Mouse (Mus musculus): ENCODE measurements around the gene Tnni1.

The Tnni1 gene

DNA sequence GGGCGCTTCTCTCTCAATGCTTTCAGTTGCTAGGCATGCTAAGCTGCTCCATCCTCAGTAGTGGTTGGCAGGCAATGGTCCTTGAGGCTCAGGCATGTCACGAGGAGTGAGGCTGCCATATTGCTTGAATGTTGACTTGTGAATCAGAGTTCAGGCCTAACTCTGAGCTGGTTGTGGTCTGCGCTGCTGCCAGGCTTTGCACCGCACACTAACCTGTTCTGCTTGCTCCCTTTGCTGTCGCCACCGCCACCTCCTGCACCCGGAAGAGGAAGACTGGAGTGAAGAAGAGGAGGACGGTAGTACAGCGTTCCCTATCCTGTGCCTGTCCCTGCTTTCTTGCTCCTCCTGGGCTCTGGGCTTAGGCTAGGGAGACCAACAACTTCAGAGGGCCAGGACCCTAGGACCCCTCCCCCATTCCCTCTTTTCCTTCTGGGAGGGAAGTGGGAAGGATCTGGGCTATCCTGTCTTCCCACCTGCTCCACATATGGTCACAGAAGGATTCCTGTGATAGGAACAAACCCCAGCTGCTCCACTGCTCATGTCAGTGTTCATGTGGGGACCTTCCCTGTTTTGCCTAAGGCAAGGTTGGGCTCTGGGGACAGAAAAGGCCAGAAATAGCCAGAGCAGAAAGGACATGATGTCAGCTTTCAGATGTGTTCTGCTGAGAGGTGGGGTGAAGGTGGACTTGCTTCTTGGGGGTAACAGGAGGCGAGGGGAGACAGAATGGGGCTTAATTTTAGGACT is 64.5 kb downstream of the Tnni1 start:
- no peak for DNase-seq (ENCODE audit: low read depth, low spot score)

DNA sequence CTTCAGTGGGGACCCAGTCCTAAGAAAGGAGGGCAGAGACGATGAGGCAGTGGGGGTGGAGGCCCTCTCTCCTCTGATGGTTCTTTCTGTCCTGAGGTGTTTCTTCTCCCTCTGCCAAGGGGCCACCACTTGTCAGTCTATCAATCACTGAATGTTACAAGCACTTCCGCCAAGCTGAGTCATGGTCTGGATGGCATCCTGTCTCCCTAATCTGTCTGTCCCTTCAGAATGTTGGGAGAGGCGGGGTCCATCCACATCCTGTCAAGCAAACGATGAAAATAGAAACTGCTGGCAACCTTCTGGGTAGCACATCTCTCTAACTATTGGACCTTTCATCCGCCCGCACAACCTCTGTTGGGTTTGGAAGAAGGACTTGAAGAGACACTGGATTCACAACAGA is 65.2 kb downstream of the Tnni1 start:
- no peak for DNase-seq (ENCODE audit: low read depth, low spot score)

DNA sequence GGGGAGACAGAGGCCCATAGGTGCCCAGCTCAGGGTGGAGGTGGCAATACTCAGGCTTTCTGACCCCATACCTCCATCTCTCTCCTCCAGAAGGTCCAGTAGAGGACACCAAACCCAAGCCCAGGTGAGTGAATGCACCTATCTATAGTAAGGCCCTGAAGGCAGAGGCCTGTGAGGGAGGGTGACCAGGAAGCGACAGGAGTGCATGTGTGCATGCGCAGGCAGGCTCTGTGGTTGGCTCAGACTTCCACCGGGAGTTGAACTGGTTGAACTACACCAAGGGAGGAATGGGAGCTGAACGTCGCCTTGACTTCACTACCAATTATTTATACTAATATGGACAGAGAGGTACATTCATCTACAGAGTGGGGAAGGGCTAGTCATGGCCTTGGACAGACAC is 67.4 kb downstream of the Tnni1 start:
- DNase-seq (ENCODE audit: low read depth, low spot score) = no peak

DNA sequence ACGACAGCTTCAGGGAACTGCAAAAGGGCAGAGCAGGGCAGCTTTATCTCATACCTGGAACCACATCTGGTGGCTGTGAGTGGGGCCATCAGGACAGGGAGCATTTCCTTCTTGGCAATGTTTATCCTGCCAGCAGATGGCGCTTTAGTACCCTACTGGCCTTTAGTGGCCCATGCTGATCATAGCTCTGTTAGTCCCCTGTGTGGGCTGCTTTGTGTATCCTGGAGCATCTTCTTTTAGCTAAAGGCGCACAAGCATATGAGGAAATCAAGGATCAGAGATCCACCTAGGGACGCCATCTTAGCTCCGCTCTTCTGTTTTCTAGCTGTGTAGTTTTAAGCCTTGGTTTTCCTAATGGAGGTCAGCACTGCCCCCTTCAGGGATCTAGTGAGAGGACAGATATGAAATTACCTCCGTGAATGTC is 67.9 kb downstream of the Tnni1 start:
- peak; percentile 71 for DNase-seq (ENCODE audit: low read depth, low spot score)

DNA sequence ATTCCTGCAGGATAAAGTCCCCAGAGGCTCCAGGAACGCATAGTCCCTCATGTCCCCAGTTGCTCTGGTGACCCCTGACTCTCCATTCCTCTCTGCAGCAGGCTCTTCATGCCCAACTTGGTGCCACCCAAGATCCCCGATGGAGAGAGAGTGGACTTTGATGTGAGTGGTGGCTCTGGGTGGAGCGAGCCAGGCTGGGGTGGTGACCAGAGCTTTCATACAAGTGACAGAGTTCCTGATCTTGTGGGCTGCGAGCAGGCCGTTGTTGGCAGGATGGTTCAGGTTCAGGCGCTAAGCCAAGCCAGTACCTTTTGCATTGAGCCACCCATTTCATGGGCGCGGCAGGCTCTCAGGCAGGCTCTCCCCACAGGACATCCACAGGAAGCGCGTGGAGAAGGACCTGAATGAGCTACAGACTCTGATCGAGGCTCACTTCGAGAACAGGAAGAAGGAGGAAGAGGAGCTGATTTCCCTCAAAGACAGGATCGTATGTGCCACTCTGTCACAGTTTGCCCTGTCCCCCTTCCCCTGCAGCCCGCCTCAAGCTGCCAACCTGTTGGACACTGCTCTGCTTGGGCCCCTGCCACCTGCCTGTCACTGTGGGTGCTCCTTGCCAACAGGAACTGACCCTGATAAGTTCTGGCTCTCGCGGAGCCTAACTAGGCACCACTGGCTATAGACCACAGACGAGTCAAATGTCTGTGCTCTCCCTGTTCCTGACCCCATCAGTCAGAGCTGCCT is 68.5 kb downstream of the Tnni1 start:
- no peak for DNase-seq (ENCODE audit: low read depth, low spot score)

DNA sequence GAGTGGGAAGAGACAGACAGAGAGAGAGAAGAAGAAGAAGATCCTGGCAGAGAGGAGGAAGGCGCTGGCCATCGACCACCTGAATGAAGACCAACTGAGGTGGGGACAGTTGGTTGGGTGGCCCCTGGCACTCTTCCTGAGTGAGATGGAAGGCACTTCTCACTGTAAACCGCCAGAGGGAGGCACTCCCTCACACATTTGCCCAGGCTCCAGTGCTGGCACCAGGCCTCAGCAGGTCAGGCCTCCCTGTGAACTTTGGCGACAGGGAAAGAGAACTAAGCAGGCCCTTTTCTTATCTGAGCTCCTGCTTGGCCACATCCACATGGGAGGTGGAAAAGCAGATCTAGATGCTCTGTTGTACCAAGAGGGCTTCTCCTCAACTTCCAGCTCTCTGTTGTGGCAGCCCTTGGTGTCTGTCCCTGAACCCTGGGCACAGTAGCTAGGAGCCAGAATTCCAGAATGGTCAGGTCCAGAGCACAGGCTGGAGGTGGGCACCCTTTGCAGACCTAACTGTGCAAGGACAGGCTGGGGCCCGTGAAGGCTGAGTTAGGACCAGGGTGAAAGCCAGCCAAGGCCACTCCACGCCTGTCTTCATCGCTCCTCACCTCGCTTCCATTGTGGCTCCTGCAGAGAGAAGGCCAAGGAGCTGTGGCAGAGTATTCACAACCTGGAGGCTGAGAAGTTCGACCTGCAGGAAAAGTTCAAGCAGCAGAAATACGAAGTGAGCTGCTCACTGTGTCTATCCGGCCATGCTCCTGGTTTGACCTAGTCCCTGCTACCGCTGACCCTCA is 71.7 kb downstream of the Tnni1 start:
- peak; percentile 27 for DNase-seq (ENCODE audit: low read depth, low spot score)

DNA sequence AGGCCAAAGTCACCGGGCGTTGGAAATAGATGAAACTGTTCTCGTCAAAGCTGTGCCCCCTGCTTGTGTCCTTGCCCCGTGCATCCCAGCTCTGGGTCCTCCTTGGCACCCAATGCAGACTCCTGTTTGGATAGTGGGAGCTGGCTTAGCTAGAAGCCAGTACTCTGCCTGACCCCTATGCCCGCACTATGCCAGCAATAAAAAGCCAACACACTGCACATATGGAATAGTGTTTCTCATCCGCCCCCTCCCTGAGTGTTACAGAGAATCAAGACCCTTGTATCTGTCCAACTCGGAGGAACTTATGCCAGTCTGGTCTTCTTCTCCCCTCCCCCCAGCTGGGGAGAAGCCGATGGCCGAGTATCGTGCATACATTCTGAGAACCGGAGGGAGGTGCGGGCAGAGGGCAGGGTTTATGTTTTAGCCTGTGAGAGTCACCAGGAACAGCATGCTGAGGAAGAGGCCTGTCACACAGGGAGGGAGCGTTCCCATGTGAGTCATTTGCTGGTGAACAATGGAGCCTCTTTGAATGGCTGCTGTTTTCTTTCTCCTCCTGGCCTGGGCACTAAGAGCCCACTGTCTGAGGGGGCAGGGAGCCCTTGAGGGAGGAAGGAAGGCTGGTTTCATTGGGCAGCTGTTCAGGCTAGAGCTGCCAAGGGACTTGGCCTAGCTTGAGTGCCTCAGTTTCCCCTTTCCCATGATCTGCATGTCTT is 73.0 kb downstream of the Tnni1 start:
- peak; percentile 52 for DNase-seq (ENCODE audit: low read depth, low spot score)

- no peak for DNase-seq (ENCODE audit: low read depth, low spot score)
These were observed 74.0 kb downstream of the Tnni1 start for GRCm38 (mm10) chr1:135853200-135853599.

GRCm38 (mm10) chr1:135854591-135855343 is 75.5 kb downstream of the Tnni1 start:
- DNase-seq (ENCODE audit: low read depth, low spot score) = no peak

DNA sequence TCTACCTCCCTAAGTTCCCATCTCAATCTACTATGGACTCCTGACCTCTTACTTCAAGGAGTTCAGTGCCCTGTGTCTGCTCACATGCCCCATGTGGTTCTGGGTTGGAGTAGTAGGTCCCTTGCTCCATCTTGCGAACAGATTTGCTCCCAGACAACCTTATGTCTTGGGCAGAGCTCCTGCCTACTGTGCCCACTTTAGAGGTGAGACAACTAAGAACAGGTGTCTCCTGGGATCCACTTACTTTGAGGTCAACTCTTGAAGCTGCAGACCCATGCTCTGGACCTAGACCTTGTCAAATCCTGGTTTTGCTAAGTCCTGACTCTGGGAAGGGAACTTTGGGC is 76.1 kb downstream of the Tnni1 start:
- DNase-seq (ENCODE audit: low read depth, low spot score) = no peak

DNA sequence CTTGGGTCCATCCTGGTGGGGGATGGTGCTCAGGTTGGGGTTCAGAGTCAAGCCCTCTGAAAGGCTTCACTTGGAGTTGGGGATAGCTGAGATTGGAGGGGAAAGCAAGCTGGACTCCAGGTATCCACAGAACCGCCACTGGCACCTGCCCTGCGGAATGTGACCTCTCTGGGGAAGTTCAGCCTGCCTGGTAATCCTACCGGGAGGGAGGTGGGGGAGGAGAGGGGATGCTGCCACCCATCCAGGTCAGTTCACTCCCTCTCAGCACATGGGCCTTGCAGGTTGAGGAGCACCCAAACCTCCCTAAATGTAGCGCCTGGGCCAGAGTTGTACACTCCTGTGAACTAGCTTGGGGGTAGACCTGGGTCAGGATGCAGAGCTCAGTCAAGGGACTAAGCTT is 76.8 kb downstream of the Tnni1 start:
- no peak for DNase-seq (ENCODE audit: low read depth, low spot score)

GRCm38 (mm10) chr1:135857137-135857775 is 78.0 kb downstream of the Tnni1 start:
- DNase-seq (ENCODE audit: low read depth, low spot score) = no peak

DNA sequence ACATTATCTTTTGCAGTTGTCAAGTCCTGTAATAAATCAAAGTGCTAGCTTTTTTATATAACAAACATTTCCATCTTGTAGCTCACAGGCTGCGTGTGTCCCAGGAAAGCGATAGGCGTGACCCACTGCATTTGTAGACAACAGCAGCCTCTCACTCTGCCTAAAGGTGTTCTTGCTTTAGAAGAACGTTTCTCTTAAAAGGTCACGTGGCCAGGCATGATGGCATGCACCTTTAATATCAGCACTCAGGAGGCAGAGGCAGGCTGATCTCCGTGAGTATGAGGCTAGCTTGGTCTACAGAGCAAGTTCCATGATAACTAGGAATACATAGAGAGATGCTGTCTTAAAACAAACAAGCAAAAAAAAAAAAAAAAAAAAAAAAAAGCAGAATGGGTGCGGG is 79.3 kb downstream of the Tnni1 start:
- no peak for DNase-seq (ENCODE audit: low read depth, low spot score)

All from mesoderm, embryonic 11.5 days (tissue).